Comparison of ENCODE assay signal across 9 mouse cellular contexts in the genomic region with DNA sequence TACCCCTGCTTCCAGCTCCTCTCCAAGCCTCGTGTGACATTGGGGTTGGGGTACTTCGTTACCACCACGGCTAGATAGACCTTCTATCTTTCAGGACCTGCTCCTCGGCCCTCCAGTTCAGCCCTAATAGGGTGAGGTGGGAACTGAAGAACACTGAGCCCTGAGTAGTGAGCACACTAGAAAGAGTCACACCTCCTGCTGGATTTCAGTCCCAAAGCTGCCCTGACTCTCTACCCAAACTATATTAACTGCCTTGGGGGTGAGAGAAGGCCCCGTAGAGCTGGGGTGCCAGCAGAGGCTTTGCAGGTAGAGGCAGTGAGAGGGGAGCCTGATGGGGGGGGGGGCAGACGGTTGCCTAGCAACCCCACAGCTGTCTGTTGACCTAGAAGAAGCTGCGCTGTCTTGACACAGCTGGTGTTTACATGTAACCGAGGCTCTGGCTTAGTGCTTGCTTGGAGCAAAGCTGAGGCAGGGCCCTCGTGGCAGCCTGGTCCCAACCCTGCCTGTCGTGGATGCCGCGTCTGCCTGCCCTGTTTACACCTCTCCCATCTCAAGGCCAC. TPM values are rescaled to one million over a fixed set of nuclear protein-coding genes. Genes with fewer than 3 reads are reported as not detected.
A peak's percentile ranks its signal among the peaks of the same experiment; 100 is the strongest.
DNase-seq lines count a peak whose midpoint lies in the region; ATAC-seq lines count a peak whose summit lies in the region.
"Had no signal": no experiment of that assay in that cellular context is flagged by ENCODE, and none has a peak within 500 bp of the region (broad histone marks: within the 10 kb centered on the region; RNA-seq: fewer than 3 reads in every experiment).

No protein-coding gene starts in this region.

- H3K4me2 ChIP-seq in kidney, embryonic 16.5 days (replicated peaks; ENCODE audit: low read depth, low read length): peak overlapping the region; percentile 85
- peak overlapping the region; percentile 74 for H3K4me2 ChIP-seq in forebrain, embryonic 13.5 days
- H3K4me2 ChIP-seq in limb, embryonic 12.5 days: peak overlapping the region; percentile 96
- peak overlapping the region; percentile 85 for H3K4me2 ChIP-seq in neural tube, embryonic 14.5 days (ENCODE audit: low read depth, low read length)

- peak overlapping the region; percentile 47 for H3K4me3 ChIP-seq in kidney, embryonic 16.5 days (ENCODE audit: low read length)
- H3K4me3 ChIP-seq in forebrain, embryonic 13.5 days: peak overlapping the region; percentile 38; the same call in 1 of the 2 replicates
- H3K4me3 ChIP-seq in limb, embryonic 12.5 days (replicated peaks): peak overlapping the region; percentile 46
- H3K4me3 ChIP-seq in neural tube, embryonic 14.5 days (ENCODE audit: low read depth, low read length): no peak overlapping the region

- ATAC-seq in kidney, embryonic 16.5 days (ENCODE audit: low FRiP score, low TSS enrichment): peak; percentile 10; the same call in 1 of the 2 replicates
- ATAC-seq in forebrain, embryonic 13.5 days: 0 out of 2 replicates have a peak, but pooled peaks have one; percentile 4
- ATAC-seq in limb, embryonic 12.5 days (ENCODE audit: insufficient number of reproducible peaks, insufficient read depth, low FRiP score, low TSS enrichment, low read depth): peak; percentile 9; the same call in 1 of the 2 replicates
- peak; percentile 32; the same call in 1 of the 2 replicates for ATAC-seq in neural tube, embryonic 14.5 days (ENCODE audit: low read depth)

- H3K9me3 ChIP-seq in kidney, embryonic 16.5 days (ENCODE audit: low read length): no peaks in the 10 kb centered on the region
- no peaks in the 10 kb centered on the region for H3K9me3 ChIP-seq in forebrain, embryonic 13.5 days (replicated peaks)
- no peaks in the 10 kb centered on the region for H3K9me3 ChIP-seq in limb, embryonic 12.5 days
- no peaks in the 10 kb centered on the region for H3K9me3 ChIP-seq in neural tube, embryonic 14.5 days (ENCODE audit: control insufficient read depth, low read length)

- 22% methylated on average over 12 of the region's 12 CpGs for WGBS in kidney, embryonic 16.5 days
- 17% methylated on average over 12 of the region's 12 CpGs for WGBS in forebrain, embryonic 13.5 days
- 7% methylated on average over 12 of the region's 12 CpGs for WGBS in limb, embryonic 12.5 days
- WGBS in neural tube, embryonic 14.5 days: 8% methylated on average over 12 of the region's 12 CpGs

- DNase-seq in kidney, postnatal 36 days: no peak
- no peak for DNase-seq in left cerebral cortex, adult 8-10 months (ENCODE audit: low spot score in 2 of 2)
- no peak for DNase-seq in urinary bladder, adult 2 months (ENCODE audit: low spot score)
- no peak for DNase-seq in right cerebral cortex, adult 18-20 months

- H3K36me3 ChIP-seq in kidney, embryonic 16.5 days (ENCODE audit: insufficient read depth, low read length): no peaks in the 10 kb centered on the region
- H3K36me3 ChIP-seq in forebrain, embryonic 13.5 days (ENCODE audit: poor library complexity, severe bottlenecking): no peaks in the 10 kb centered on the region
- H3K36me3 ChIP-seq in limb, embryonic 12.5 days: peaks cover 4% of the 10 kb centered on the region
- no peaks in the 10 kb centered on the region for H3K36me3 ChIP-seq in neural tube, embryonic 14.5 days (ENCODE audit: control insufficient read depth, insufficient read depth, low read length)

- no peaks in the 10 kb centered on the region for H3K27me3 ChIP-seq in kidney, embryonic 16.5 days (ENCODE audit: insufficient read depth, low read length)
- peaks cover 7% of the 10 kb centered on the region; the same call in 1 of the 2 replicates for H3K27me3 ChIP-seq in forebrain, embryonic 13.5 days
- no peaks in the 10 kb centered on the region for H3K27me3 ChIP-seq in limb, embryonic 12.5 days
- no peaks in the 10 kb centered on the region for H3K27me3 ChIP-seq in neural tube, embryonic 14.5 days (ENCODE audit: control insufficient read depth, insufficient read depth, low read length)

- peaks cover 71% of the 10 kb centered on the region for H3K4me1 ChIP-seq in kidney, embryonic 16.5 days (ENCODE audit: insufficient read depth, low read length)
- H3K4me1 ChIP-seq in forebrain, embryonic 13.5 days: peaks cover 51% of the 10 kb centered on the region
- H3K4me1 ChIP-seq in limb, embryonic 12.5 days (replicated peaks): peaks cover 65% of the 10 kb centered on the region
- peaks cover 44% of the 10 kb centered on the region for H3K4me1 ChIP-seq in neural tube, embryonic 14.5 days (ENCODE audit: control insufficient read depth, insufficient read depth, low read length)

- H3K27ac ChIP-seq in kidney, embryonic 16.5 days (ENCODE audit: low read length): peak overlapping the region; percentile 95
- H3K27ac ChIP-seq in forebrain, embryonic 13.5 days: peak overlapping the region; percentile 75
- peak overlapping the region; percentile 78 for H3K27ac ChIP-seq in limb, embryonic 12.5 days
- H3K27ac ChIP-seq in neural tube, embryonic 14.5 days (ENCODE audit: low read depth, low read length): peak overlapping the region; percentile 73
- H3K27ac ChIP-seq: liver, embryonic 14.5 days had no signal

- H3K9ac ChIP-seq in kidney, embryonic 16.5 days (replicated peaks; ENCODE audit: low read length): peak overlapping the region; percentile 74
- H3K9ac ChIP-seq in forebrain, embryonic 13.5 days: peak overlapping the region; percentile 49; the same call in 1 of the 2 replicates
- peak overlapping the region; percentile 56; the same call in 1 of the 2 replicates for H3K9ac ChIP-seq in limb, embryonic 12.5 days (replicated peaks)
- peak overlapping the region; percentile 28; the same call in 1 of the 2 replicates for H3K9ac ChIP-seq in neural tube, embryonic 14.5 days (replicated peaks; ENCODE audit: low read depth, low read length)
- H3K9ac ChIP-seq: liver, embryonic 14.5 days had no signal

RNA-seq across cellular contexts. Expression of a gene that starts 44.4 kb away (rescaled TPM):
- 77.4 and 102 TPM in 2 replicates for polyA plus RNA-seq in kidney, embryonic 16.5 days (2015; fragmentation: Nextera tagmentation; extraction: Ambion mirVana)
- polyA plus RNA-seq in forebrain, embryonic 13.5 days (2015; fragmentation: Nextera tagmentation; extraction: Ambion mirVana): 36.7 and 42.9 TPM in 2 replicates
- 73.8 and 81.6 TPM in 2 replicates for polyA plus RNA-seq in limb, embryonic 12.5 days (2016; fragmentation: Nextera tagmentation; extraction: Ambion mirVana)
- polyA plus RNA-seq in neural tube, embryonic 14.5 days (2014; fragmentation: Nextera tagmentation; extraction: Ambion mirVana): 18.5 and 19.6 TPM in 2 replicates
- 10 to 100 TPM; 27.4 to 42.1 (median 38.9) TPM for total RNA-seq in left cerebral cortex, adult 8-10 months (2022)
- 44.4 and 59.3 TPM in 2 replicates for polyA plus RNA-seq in urinary bladder, adult 2 months (2012; rRNA removed)
